Mouse (Mus musculus) embryonic facial prominence, embryonic 11.5 days (tissue): ENCODE measurements at regions not wholly inside any gene's neighbourhood (a gene's known extent, or its start where the extent isn't known, plus 50 kb on each side); places are given as distances from the start of the nearest gene placed in this dataset.

Source experiments
- ATAC-seq: fragments of 200-750 bp; cut with Nextera tagmentation; replicated peaks from 2 replicates; pipeline ENCODE4 v1.8.0; 2017; ENCODE audit warnings: low read depth; ENCODE audit not compliant: insufficient number of reproducible peaks, low FRiP score, low TSS enrichment
- DNase-seq: peaks from one replicate; pipeline ENCODE4 v3.0.0-alpha.2; 2015; ENCODE audit warnings: low spot score
- H3K27ac ChIP-seq: fragments of 300-500 bp; sonication (generic); replicated peaks from 2 replicates; pipeline ENCODE4 v1.5.1; 2014; ENCODE audit warnings: mild to moderate bottlenecking, low read depth, low read length, control low read depth
- H3K27me3 ChIP-seq: fragments of 300-500 bp; sonication (generic); 2 replicates; pipeline ENCODE4 v1.6.1; 2014; ENCODE audit warnings: mild to moderate bottlenecking, low read length, moderate library complexity, mixed read lengths; ENCODE audit not compliant: control insufficient read depth, insufficient read depth
- H3K36me3 ChIP-seq: fragments of 300-500 bp; sonication (generic); replicated peaks from 2 replicates; pipeline ENCODE4 v1.6.1; 2014; ENCODE audit warnings: low read depth, mild to moderate bottlenecking, low read length, moderate library complexity, mixed read lengths; ENCODE audit not compliant: control insufficient read depth, insufficient read depth
- H3K4me1 ChIP-seq: fragments of 300-500 bp; sonication (generic); 2 replicates; pipeline ENCODE4 v1.6.1; 2014; ENCODE audit warnings: low read length, mixed read lengths; ENCODE audit not compliant: control insufficient read depth, insufficient read depth
- H3K4me2 ChIP-seq: fragments of 300-500 bp; sonication (generic); 2 replicates; pipeline ENCODE4 v1.6.1; 2014; ENCODE audit warnings: low read depth, mild to moderate bottlenecking, control low read depth, low read length, moderate library complexity
- H3K4me3 ChIP-seq: fragments of 300-500 bp; sonication (generic); 2 replicates; pipeline ENCODE4 v1.5.1; 2014; ENCODE audit warnings: low read depth, low read length, control low read depth
- H3K9ac ChIP-seq: fragments of 300-500 bp; sonication (generic); replicated peaks from 2 replicates; pipeline ENCODE4 v1.6.1; 2014; ENCODE audit warnings: mild to moderate bottlenecking, control low read depth, low read length
- H3K9me3 ChIP-seq: fragments of 300-500 bp; sonication (generic); replicated peaks from 2 replicates; pipeline ENCODE4 v1.6.1; 2016; ENCODE audit warnings: mild to moderate bottlenecking, low read length, inconsistent platforms, mixed read lengths; ENCODE audit not compliant: control insufficient read depth
- WGBS: fragments of 180-500 bp; shearing (Covaris S2); extraction: QIAGEN DNeasy Blood & Tissue Kit; methylation state at CpG from one replicate; pipeline ENCODE4 v1.1.7; 2014; 5-methylcytosine and 5-hydroxymethylcytosine counted together

GRCm38 (mm10) chr2:137715891-137716290, 540.5 kb upstream of the Btbd3 start:
- H3K4me2 ChIP-seq = no peak overlapping the region
- H3K27ac ChIP-seq = no peak overlapping the region
- ATAC-seq (0 out of 2 replicates have a peak, but pooled peaks have one; percentile 14), DNase-seq (no peak)
- WGBS = 88% methylated on average over 2 of the region's 2 CpGs
- no peaks in the 10 kb centered on the region for H3K9me3 ChIP-seq
- H3K4me1 ChIP-seq = no peaks in the 10 kb centered on the region
- no peak overlapping the region for H3K4me3 ChIP-seq
- H3K9ac ChIP-seq = no peak overlapping the region
- no peaks in the 10 kb centered on the region for H3K27me3 ChIP-seq
- H3K36me3 ChIP-seq = no peaks in the 10 kb centered on the region

GRCm38 (mm10) chr2:137706528-137706988, 549.8 kb upstream of the Btbd3 start:
- no peak overlapping the region for H3K4me3 ChIP-seq
- 12% methylated on average over 4 of the region's 4 CpGs for WGBS
- no peaks in the 10 kb centered on the region for H3K9me3 ChIP-seq
- DNase-seq (peak; percentile 44), ATAC-seq (peak; percentile 79; the same call in 1 of the 2 replicates)
- no peak overlapping the region for H3K9ac ChIP-seq
- H3K27me3 ChIP-seq = no peaks in the 10 kb centered on the region
- no peaks in the 10 kb centered on the region for H3K4me1 ChIP-seq
- H3K27ac ChIP-seq = no peak overlapping the region
- no peaks in the 10 kb centered on the region for H3K36me3 ChIP-seq
- H3K4me2 ChIP-seq = no peak overlapping the region

GRCm38 (mm10) chr2:137705724-137706422, 550.5 kb upstream of the Btbd3 start:
- 47% methylated on average over 14 of the region's 14 CpGs for WGBS
- H3K27ac ChIP-seq = no peak overlapping the region
- H3K4me3 ChIP-seq = no peak overlapping the region

GRCm38 (mm10) chr2:137704948-137705723, 551.2 kb upstream of the Btbd3 start:
- Histone ChIP-seq H3K9me3 (no peaks in the 10 kb centered on the region), H3K27ac (no peak overlapping the region), H3K4me2 (no peak overlapping the region), H3K9ac (no peak overlapping the region), H3K27me3 (no peaks in the 10 kb centered on the region), H3K4me1 (no peaks in the 10 kb centered on the region), H3K36me3 (no peaks in the 10 kb centered on the region), H3K4me3 (no peak overlapping the region)
- WGBS = 46% methylated on average over 12 of the region's 12 CpGs
- ATAC-seq = peak; percentile 80
- no peak for DNase-seq

More at GRCm38 (mm10) chr2:137705724-137706422, 550.5 kb upstream of the Btbd3 start:
- Histone ChIP-seq H3K4me1 (no peaks in the 10 kb centered on the region), H3K27me3 (no peaks in the 10 kb centered on the region), H3K4me2 (no peak overlapping the region), H3K9me3 (no peaks in the 10 kb centered on the region), H3K9ac (no peak overlapping the region), H3K36me3 (no peaks in the 10 kb centered on the region)
- DNase-seq (no peak), ATAC-seq (peak; percentile 57; the same call in 1 of the 2 replicates)

- Histone ChIP-seq H3K4me2 (no peak overlapping the region), H3K9ac (no peak overlapping the region), H3K4me1 (no peaks in the 10 kb centered on the region), H3K4me3 (no peak overlapping the region), H3K27me3 (no peaks in the 10 kb centered on the region), H3K9me3 (no peaks in the 10 kb centered on the region), H3K27ac (no peak overlapping the region), H3K36me3 (no peaks in the 10 kb centered on the region)
- ATAC-seq = no peak
- DNase-seq = no peak
- 61% methylated on average over 6 of the region's 6 CpGs for WGBS
Observed at GRCm38 (mm10) chr2:137704565-137704947, 551.8 kb upstream of the Btbd3 start.

GRCm38 (mm10) chr2:137704051-137704450, 552.3 kb upstream of the Btbd3 start:
- 63% methylated on average over 3 of the region's 3 CpGs for WGBS
- Histone ChIP-seq H3K4me3 (no peak overlapping the region), H3K4me1 (no peaks in the 10 kb centered on the region), H3K4me2 (no peak overlapping the region), H3K9me3 (no peaks in the 10 kb centered on the region), H3K27ac (no peak overlapping the region), H3K27me3 (no peaks in the 10 kb centered on the region), H3K9ac (no peak overlapping the region), H3K36me3 (no peaks in the 10 kb centered on the region)
- ATAC-seq (no peak), DNase-seq (no peak)

DNA sequence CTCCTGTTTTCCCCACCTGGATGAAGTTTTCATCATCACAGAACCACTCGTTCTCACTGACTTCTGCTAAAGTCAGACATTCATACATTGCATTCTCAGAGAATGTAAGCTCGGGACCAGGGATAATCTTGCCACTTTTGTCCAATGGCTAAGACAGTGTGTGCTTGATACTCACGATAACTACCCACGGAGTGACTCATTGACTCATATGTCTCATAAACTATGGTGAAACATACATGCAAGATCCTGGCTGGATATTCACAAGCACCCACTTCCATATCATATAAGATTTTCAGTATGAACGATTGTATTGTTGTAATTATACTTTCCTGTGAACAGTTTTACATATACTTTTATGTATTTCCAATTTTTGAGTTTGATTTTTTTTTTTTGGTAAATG, 560.5 kb upstream of the Btbd3 start:
- 93% methylated on average over 5 of the region's 5 CpGs for WGBS

DNA sequence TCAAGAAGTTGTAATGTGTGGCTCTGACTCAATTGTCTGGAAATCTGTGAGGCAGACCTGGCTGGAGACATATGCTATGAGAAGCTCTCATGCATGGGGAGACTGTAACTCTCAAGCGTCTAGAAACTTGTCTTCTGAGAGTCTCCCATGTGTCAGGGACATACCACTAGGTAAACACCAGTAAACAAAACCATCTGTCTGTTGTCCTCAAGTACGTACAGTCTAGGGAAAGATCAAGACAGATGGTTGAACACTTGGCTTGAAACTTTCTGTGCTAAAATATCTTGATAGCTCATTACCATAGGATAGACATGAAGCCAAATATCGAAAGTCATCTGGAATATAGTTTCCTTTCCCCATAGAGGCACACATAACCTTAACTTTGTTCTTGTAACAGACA, 562.3 kb upstream of the Btbd3 start:
- H3K36me3 ChIP-seq = no peaks in the 10 kb centered on the region
- H3K4me3 ChIP-seq = no peak overlapping the region
- no peaks in the 10 kb centered on the region for H3K4me1 ChIP-seq
- DNase-seq (no peak), ATAC-seq (no peak)
- 61% methylated on average over 3 of the region's 3 CpGs for WGBS
- no peaks in the 10 kb centered on the region for H3K27me3 ChIP-seq
- no peaks in the 10 kb centered on the region for H3K9me3 ChIP-seq
- H3K9ac ChIP-seq = no peak overlapping the region
- H3K27ac ChIP-seq = no peak overlapping the region
- H3K4me2 ChIP-seq = no peak overlapping the region

More for the DNA sequence above, 560.5 kb upstream of the Btbd3 start:
- H3K27me3 ChIP-seq = no peaks in the 10 kb centered on the region
- no peak for DNase-seq
- no peak for ATAC-seq
- H3K36me3 ChIP-seq = no peaks in the 10 kb centered on the region
- no peak overlapping the region for H3K9ac ChIP-seq
- H3K27ac ChIP-seq = no peak overlapping the region
- no peak overlapping the region for H3K4me2 ChIP-seq
- H3K4me1 ChIP-seq = no peaks in the 10 kb centered on the region
- H3K9me3 ChIP-seq = no peaks in the 10 kb centered on the region
- H3K4me3 ChIP-seq = no peak overlapping the region
